Mouse (Mus musculus) embryonic facial prominence, embryonic 12.5 days (tissue): ENCODE results near the gene Tmem63b. TPM values are rescaled to one million over a fixed set of nuclear protein-coding genes. Genes with fewer than 3 reads are reported as not detected.

ENCODE experiments used
- ATAC-seq: fragments of 200-750 bp; cut with Nextera tagmentation; 2 replicates; pipeline ENCODE4 v1.8.0; 2017; ENCODE audit not compliant: insufficient number of reproducible peaks, insufficient read depth, low FRiP score, low TSS enrichment
- H3K27ac ChIP-seq: fragments of 300-500 bp; sonication (generic); 2 replicates; pipeline ENCODE4 v1.5.1; 2016; ENCODE audit warnings: mild to moderate bottlenecking
- H3K27me3 ChIP-seq: fragments of 300-500 bp; sonication (generic); 2 replicates; pipeline ENCODE4 v1.6.1; 2016; ENCODE audit warnings: mild to moderate bottlenecking, moderate library complexity
- H3K36me3 ChIP-seq: fragments of 300-500 bp; sonication (generic); 2 replicates; pipeline ENCODE4 v1.6.1; 2016; ENCODE audit warnings: mild to moderate bottlenecking
- H3K4me1 ChIP-seq: fragments of 300-500 bp; sonication (generic); 2 replicates; pipeline ENCODE4 v1.6.1; 2016
- H3K4me2 ChIP-seq: fragments of 300-500 bp; sonication (generic); replicated peaks from 2 replicates; pipeline ENCODE4 v1.6.1; 2016; ENCODE audit warnings: mild to moderate bottlenecking, moderate library complexity
- H3K4me3 ChIP-seq: fragments of 300-500 bp; sonication (generic); 2 replicates; pipeline ENCODE4 v1.5.1; 2016; ENCODE audit warnings: mild to moderate bottlenecking
- H3K9ac ChIP-seq: fragments of 300-500 bp; sonication (generic); 2 replicates; pipeline ENCODE4 v1.6.1; 2016; ENCODE audit warnings: mild to moderate bottlenecking, moderate library complexity
- H3K9me3 ChIP-seq: fragments of 300-500 bp; sonication (generic); 2 replicates; pipeline ENCODE4 v1.6.1; 2016; ENCODE audit warnings: mild to moderate bottlenecking, moderate library complexity
- WGBS: fragments of 180-500 bp; shearing (Covaris S2); methylation state at CpG from one replicate; pipeline ENCODE4 v1.1.7; 2016; 5-methylcytosine and 5-hydroxymethylcytosine counted together
- polyA plus RNA-seq: library from polyadenylated mRNA; unstranded; fragments of >200 nt; fragmentation: Nextera tagmentation; extraction: Ambion mirVana; gene quantifications from 2 replicates; pipeline ENCODE4 v1.2.1, GENCODE M21; 2016

Tmem63b gene
- polyA plus RNA-seq, 1 experiment from 2014 or later: 43.1 TPM

DNA sequence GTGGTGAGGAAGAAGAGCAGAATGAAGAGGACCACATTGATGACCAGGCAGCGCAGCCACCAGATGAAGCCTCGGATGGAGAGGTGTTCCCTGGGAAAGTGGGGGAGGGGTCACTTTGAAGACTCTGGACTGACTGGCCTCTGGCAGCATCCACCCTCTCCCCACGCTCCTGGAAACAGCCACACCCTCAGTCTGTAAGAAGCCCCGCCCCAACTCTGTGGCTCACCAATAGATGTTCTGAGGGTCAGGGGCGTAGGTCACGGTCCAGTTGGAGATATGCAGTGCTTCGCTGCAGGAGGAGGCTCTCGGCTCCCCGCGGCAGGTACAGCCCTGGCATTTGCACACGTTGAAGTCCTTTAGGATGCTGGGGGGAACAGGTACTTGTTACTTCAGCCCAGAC lies 20.6 kb downstream of the Tmem63b start:
- peaks cover 82% of the 10 kb centered on the region for H3K36me3 ChIP-seq
- no peak for ATAC-seq
- no peak overlapping the region for H3K4me3 ChIP-seq
- H3K4me2 ChIP-seq: no peak overlapping the region
- H3K9ac ChIP-seq: no peak overlapping the region
- H3K9me3 ChIP-seq: no peaks in the 10 kb centered on the region
- no peaks in the 10 kb centered on the region for H3K27me3 ChIP-seq
- no peak overlapping the region for H3K27ac ChIP-seq
- WGBS: 73% methylated on average over 11 of the region's 11 CpGs
- 0 out of 2 replicates have a peak, but pooled peaks cover 3% of the 10 kb centered on the region for H3K4me1 ChIP-seq

DNA sequence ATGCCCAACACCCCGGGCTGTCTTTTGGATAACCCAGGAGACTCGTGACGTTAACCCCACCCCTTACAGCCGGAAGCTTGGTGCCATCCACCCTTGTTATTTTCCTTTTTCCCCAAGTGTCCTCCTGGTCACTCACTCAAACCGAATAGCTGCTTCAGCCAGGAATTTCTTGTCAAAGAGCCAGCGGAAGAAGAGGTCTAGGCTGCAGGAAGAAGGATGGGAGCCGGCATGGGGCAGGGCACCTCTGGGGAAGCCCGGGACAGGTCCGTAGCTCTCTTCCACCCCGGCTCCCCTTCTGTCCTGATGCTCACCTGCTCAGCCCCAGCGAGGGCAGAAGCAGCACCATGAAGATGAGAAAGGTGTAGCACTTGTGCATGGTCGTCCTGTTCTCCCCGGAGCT lies 22.1 kb downstream of the Tmem63b start:
- Histone ChIP-seq H3K9ac (no peak overlapping the region), H3K4me3 (no peak overlapping the region), H3K4me1 (0 out of 2 replicates have a peak, but pooled peaks cover 3% of the 10 kb centered on the region), H3K9me3 (no peaks in the 10 kb centered on the region), H3K27me3 (no peaks in the 10 kb centered on the region), H3K27ac (no peak overlapping the region), H3K4me2 (no peak overlapping the region), H3K36me3 (peaks cover 75% of the 10 kb centered on the region)
- 90% methylated on average over 13 of the region's 13 CpGs for WGBS
- no peak for ATAC-seq

- Histone ChIP-seq H3K4me3 (no peak overlapping the region), H3K9me3 (no peaks in the 10 kb centered on the region), H3K27ac (no peak overlapping the region), H3K4me1 (0 out of 2 replicates have a peak, but pooled peaks cover 3% of the 10 kb centered on the region), H3K4me2 (peak overlapping the region; percentile 34; the same call in 1 of the 2 replicates), H3K27me3 (no peaks in the 10 kb centered on the region), H3K36me3 (peaks cover 69% of the 10 kb centered on the region), H3K9ac (no peak overlapping the region; the same call in 1 of the 2 replicates)
- 27% methylated on average over 27 of the region's 27 CpGs for WGBS
- 0 out of 2 replicates have a peak, but pooled peaks have one; percentile 35 for ATAC-seq
Observed at GRCm38 (mm10) chr17:45663106-45663919, 23.4 kb downstream of the Tmem63b start.

GRCm38 (mm10) chr17:45659225-45659624 lies 27.5 kb downstream of the Tmem63b start, which contains the start of gene Capn11:
Capn11 (minus strand) TSS chr17:45659325.
- Histone ChIP-seq H3K27me3 (no peaks in the 10 kb centered on the region), H3K9me3 (no peaks in the 10 kb centered on the region), H3K4me2 (no peak within 1 kb of the TSS), H3K27ac (no peak within 1 kb of the TSS), H3K9ac (no peak within 1 kb of the TSS), H3K36me3 (peaks cover 31% of the 10 kb centered on the region), H3K4me3 (no peak within 1 kb of the TSS), H3K4me1 (0 out of 2 replicates have a peak, but pooled peaks cover 3% of the 10 kb centered on the region)
- no peak for ATAC-seq
- 81% methylated on average over 4 of the region's 4 CpGs for WGBS

DNA sequence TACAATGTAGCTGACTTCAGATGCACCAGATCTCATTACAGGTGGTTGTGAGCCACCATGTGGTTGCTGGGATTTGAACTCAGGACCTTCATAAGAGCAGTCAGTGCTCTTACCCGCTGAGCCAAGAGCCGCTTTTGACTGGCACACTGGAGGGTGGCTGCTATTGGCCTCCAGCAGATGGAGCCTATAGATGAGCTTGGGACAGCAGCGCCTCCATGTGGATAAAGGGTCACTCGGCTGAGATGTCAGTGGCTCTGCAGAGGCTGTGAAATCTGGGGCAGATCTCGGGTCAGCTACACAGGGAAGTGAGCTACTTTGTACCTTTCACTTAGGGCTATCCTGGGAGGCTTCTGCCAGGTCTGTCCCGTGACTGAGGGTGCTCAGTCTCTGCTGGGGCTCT lies 30.9 kb downstream of the Tmem63b start:
- no peaks in the 10 kb centered on the region for H3K4me1 ChIP-seq
- ATAC-seq: no peak
- H3K36me3 ChIP-seq: peaks cover 5% of the 10 kb centered on the region; the same call in 1 of the 2 replicates
- H3K27me3 ChIP-seq: no peaks in the 10 kb centered on the region
- 26% methylated on average over 6 of the region's 6 CpGs for WGBS
- no peak overlapping the region for H3K27ac ChIP-seq
- no peak overlapping the region for H3K4me2 ChIP-seq
- no peaks in the 10 kb centered on the region for H3K9me3 ChIP-seq
- no peak overlapping the region for H3K9ac ChIP-seq
- H3K4me3 ChIP-seq: no peak overlapping the region

DNA sequence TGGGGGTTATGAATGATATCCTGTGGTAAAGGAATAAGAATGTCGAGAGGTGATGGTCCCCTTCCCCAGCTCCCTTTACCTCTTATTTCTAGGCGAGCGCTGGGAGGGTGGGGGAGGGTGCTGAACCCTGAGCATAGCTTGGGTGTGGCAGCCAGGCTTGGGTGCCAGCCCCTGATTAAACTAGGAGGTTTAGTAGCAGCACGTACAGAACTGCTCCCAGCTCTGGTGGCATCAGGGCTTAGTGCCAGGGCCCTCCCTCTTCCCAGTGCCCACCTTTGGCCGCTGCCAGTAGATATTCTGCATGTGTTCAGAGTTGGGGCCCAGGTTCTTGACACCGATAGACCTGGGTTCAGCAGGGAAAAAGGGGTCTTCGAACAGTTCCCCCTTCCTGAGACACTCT lies 33.5 kb downstream of the Tmem63b start:
- 75% methylated on average over 7 of the region's 7 CpGs for WGBS
- Histone ChIP-seq H3K9me3 (no peaks in the 10 kb centered on the region), H3K27ac (no peak overlapping the region), H3K4me1 (no peaks in the 10 kb centered on the region), H3K36me3 (no peaks in the 10 kb centered on the region), H3K9ac (no peak overlapping the region), H3K4me2 (no peak overlapping the region), H3K4me3 (no peak overlapping the region), H3K27me3 (no peaks in the 10 kb centered on the region)
- ATAC-seq: no peak

- Histone ChIP-seq H3K36me3 (no peaks in the 10 kb centered on the region), H3K4me1 (no peaks in the 10 kb centered on the region), H3K4me2 (no peak overlapping the region), H3K9ac (no peak overlapping the region), H3K27me3 (no peaks in the 10 kb centered on the region), H3K4me3 (no peak overlapping the region), H3K27ac (no peak overlapping the region), H3K9me3 (no peaks in the 10 kb centered on the region)
- WGBS: 90% methylated on average over 4 of the region's 4 CpGs
- ATAC-seq: no peak
Observed at GRCm38 (mm10) chr17:45644185-45644584, 42.5 kb downstream of the Tmem63b start.

GRCm38 (mm10) chr17:45642701-45643100 lies 44.0 kb downstream of the Tmem63b start:
- 26% methylated on average over 12 of the region's 12 CpGs for WGBS
- H3K9ac ChIP-seq: no peak overlapping the region
- H3K36me3 ChIP-seq: no peaks in the 10 kb centered on the region
- H3K4me1 ChIP-seq: no peaks in the 10 kb centered on the region
- H3K4me2 ChIP-seq: no peak overlapping the region
- no peaks in the 10 kb centered on the region for H3K9me3 ChIP-seq
- no peak overlapping the region for H3K4me3 ChIP-seq
- H3K27ac ChIP-seq: no peak overlapping the region
- 0 out of 2 replicates have a peak, but pooled peaks have one; percentile 28 for ATAC-seq
- no peaks in the 10 kb centered on the region for H3K27me3 ChIP-seq

- Histone ChIP-seq H3K4me1 (no peaks in the 10 kb centered on the region), H3K9me3 (no peaks in the 10 kb centered on the region), H3K36me3 (no peaks in the 10 kb centered on the region), H3K27me3 (no peaks in the 10 kb centered on the region), H3K4me2 (no peak overlapping the region), H3K27ac (no peak overlapping the region), H3K4me3 (no peak overlapping the region), H3K9ac (no peak overlapping the region)
- whole genome bisulfite sequencing: 93% methylated on average over 8 of the region's 8 CpGs
- no peak for ATAC-seq
Observed at GRCm38 (mm10) chr17:45641981-45642380, 44.7 kb downstream of the Tmem63b start.

- H3K27ac ChIP-seq: no peak overlapping the region
- H3K27me3 ChIP-seq: no peaks in the 10 kb centered on the region
- H3K9ac ChIP-seq: no peak overlapping the region
- ATAC-seq: no peak
- WGBS: 80% methylated on average over 16 of the region's 16 CpGs
- no peaks in the 10 kb centered on the region for H3K36me3 ChIP-seq
- no peak overlapping the region for H3K4me3 ChIP-seq
- no peak overlapping the region for H3K4me2 ChIP-seq
- no peaks in the 10 kb centered on the region for H3K9me3 ChIP-seq
- H3K4me1 ChIP-seq: no peaks in the 10 kb centered on the region
Observed at GRCm38 (mm10) chr17:45638596-45639295, 48.0 kb downstream of the Tmem63b start.

DNA sequence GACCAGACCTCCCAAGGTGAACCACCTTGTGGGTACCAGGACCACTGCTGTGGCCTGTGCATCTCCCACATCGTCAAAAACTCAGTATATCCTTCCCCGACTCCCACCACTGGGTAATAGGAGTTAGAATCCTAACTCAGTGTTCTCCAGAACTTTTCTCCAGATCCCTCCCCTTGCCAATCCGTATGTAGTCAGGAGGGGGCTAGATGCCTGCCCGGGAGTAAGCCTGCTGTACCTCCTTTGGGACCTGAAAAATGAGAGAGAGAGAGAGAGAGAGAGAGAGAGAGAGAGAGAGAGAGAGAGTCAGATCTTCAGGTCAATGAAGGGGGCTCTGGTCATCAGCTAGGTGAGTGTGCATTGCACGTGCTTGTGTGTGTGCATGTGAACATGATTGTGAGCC lies 52.7 kb downstream of the Tmem63b start:
- ATAC-seq: no peak
- Histone ChIP-seq H3K9me3 (no peaks in the 10 kb centered on the region), H3K27me3 (no peaks in the 10 kb centered on the region; the same call in 1 of the 2 replicates), H3K4me1 (peaks cover 5% of the 10 kb centered on the region; the same call in 1 of the 2 replicates), H3K4me2 (no peak overlapping the region), H3K4me3 (no peak overlapping the region), H3K9ac (no peak overlapping the region), H3K36me3 (no peaks in the 10 kb centered on the region), H3K27ac (no peak overlapping the region)
- WGBS: 83% methylated on average over 5 of the region's 5 CpGs

DNA sequence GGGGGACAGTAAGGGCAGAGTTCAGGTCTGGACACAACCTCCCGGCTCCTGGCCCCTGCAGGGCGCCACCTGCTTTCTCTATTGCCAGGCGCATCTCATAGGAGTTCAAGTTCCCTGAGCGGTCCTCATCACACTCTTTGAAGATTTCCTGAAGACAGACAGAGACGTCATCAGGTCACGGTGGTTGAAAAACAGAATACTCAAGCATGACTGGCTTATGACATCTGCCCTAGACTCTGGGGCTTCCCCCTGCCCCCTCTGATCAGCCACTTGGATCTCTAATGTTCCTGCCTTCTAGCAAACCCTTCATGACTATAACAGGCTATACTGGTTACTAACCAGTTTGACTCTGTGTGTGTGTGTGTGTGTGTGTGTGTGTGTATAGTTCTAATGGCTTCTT lies 54.8 kb downstream of the Tmem63b start:
- H3K9me3 ChIP-seq: no peaks in the 10 kb centered on the region
- H3K4me2 ChIP-seq: no peak overlapping the region
- no peaks in the 10 kb centered on the region; the same call in 1 of the 2 replicates for H3K27me3 ChIP-seq
- H3K36me3 ChIP-seq: no peaks in the 10 kb centered on the region
- H3K27ac ChIP-seq: no peak overlapping the region
- H3K4me3 ChIP-seq: no peak overlapping the region
- peaks cover 5% of the 10 kb centered on the region; the same call in 1 of the 2 replicates for H3K4me1 ChIP-seq
- 73% methylated on average over 6 of the region's 6 CpGs for WGBS
- H3K9ac ChIP-seq: no peak overlapping the region
- no peak for ATAC-seq
